Mouse (Mus musculus) heart, adult 2 months (tissue): Measurements from ENCODE around the gene Rnf183.

Experiments used
- CTCF ChIP-seq: fragments of 200-600 bp; IDR thresholded peaks from 2 replicates; pipeline ENCODE4 v1.8.1; 2022; ENCODE audit warnings: antibody characterized with exemption, mild to moderate bottlenecking, moderate library complexity
- POLR2A ChIP-seq: fragments of 200-500 bp; IDR thresholded peaks from 2 replicates; pipeline ENCODE4 v1.6.1; 2011; ENCODE audit warnings: mild to moderate bottlenecking, low read depth, low read length, control low read depth; ENCODE audit not compliant: insufficient read depth

- no peak for TF ChIP-seq CTCF
- no peak for TF ChIP-seq POLR2A
Measured at GRCm38 (mm10) chr4:62475131-62475530, 40.1 kb upstream of the Rnf183 start.
